Mouse (Mus musculus) ovary, postnatal 10 days (tissue): ENCODE results near the gene Traf1.

Experiments
- DNase-seq: peaks from one replicate; pipeline ENCODE4 v3.0.0; 2022; ENCODE audit warnings: low spot score

The Traf1 gene

GRCm38 (mm10) chr2:34966243-34966934, 4.8 kb upstream of the Traf1 start:
- no peak for DNase-seq

- no peak for DNase-seq
These were observed 4.2 kb upstream of the Traf1 start for GRCm38 (mm10) chr2:34965806-34966205.

- DNase-seq = no peak
These were observed 3.7 kb upstream of the Traf1 start for GRCm38 (mm10) chr2:34965293-34965692.

- no peak for DNase-seq
These were observed 3.1 kb upstream of the Traf1 start for GRCm38 (mm10) chr2:34964651-34965050.

GRCm38 (mm10) chr2:34964230-34964629, 2.7 kb upstream of the Traf1 start:
- no peak for DNase-seq

GRCm38 (mm10) chr2:34963371-34963956, 1.9 kb upstream of the Traf1 start:
- no peak for DNase-seq

GRCm38 (mm10) chr2:34962893-34963292, 1.3 kb upstream of the Traf1 start:
- DNase-seq = no peak

- no peak for DNase-seq
These were observed 639 bp upstream of the Traf1 start for GRCm38 (mm10) chr2:34962211-34962610.

GRCm38 (mm10) chr2:34960966-34961365, 606 bp downstream of the Traf1 start:
- no peak for DNase-seq

- DNase-seq = no peak
These were observed 1.1 kb downstream of the Traf1 start for GRCm38 (mm10) chr2:34960466-34960865.

- no peak for DNase-seq
These were observed 3.0 kb downstream of the Traf1 start for GRCm38 (mm10) chr2:34958582-34958981.

GRCm38 (mm10) chr2:34958036-34958435, 3.5 kb downstream of the Traf1 start:
- no peak for DNase-seq

- DNase-seq = no peak
These were observed 4.2 kb downstream of the Traf1 start for GRCm38 (mm10) chr2:34957405-34957804.

- no peak for DNase-seq
These were observed 4.6 kb downstream of the Traf1 start for GRCm38 (mm10) chr2:34956941-34957340.

GRCm38 (mm10) chr2:34954344-34954743, 7.2 kb downstream of the Traf1 start:
- no peak for DNase-seq

GRCm38 (mm10) chr2:34953547-34954116, 7.9 kb downstream of the Traf1 start:
- no peak for DNase-seq

GRCm38 (mm10) chr2:34953018-34953417, 8.6 kb downstream of the Traf1 start:
- DNase-seq = no peak

- DNase-seq = no peak
These were observed 10.1 kb downstream of the Traf1 start for GRCm38 (mm10) chr2:34951469-34951868.

GRCm38 (mm10) chr2:34948622-34949021, 12.9 kb downstream of the Traf1 start:
- no peak for DNase-seq

GRCm38 (mm10) chr2:34946046-34946445, 15.5 kb downstream of the Traf1 start:
- DNase-seq = no peak

- DNase-seq = no peak
These were observed 16.0 kb downstream of the Traf1 start for GRCm38 (mm10) chr2:34945580-34945979.

GRCm38 (mm10) chr2:34944761-34945160, 16.8 kb downstream of the Traf1 start:
- no peak for DNase-seq

- no peak for DNase-seq
These were observed 17.9 kb downstream of the Traf1 start for GRCm38 (mm10) chr2:34943556-34944120.
